Mouse (Mus musculus) midbrain, embryonic 12.5 days (tissue): ENCODE measurements around the gene Arhgef3. TPM values are rescaled to one million over a fixed set of nuclear protein-coding genes. Genes with fewer than 3 reads are reported as not detected.

Source experiments
- ATAC-seq: fragments of 200-750 bp; cut with Nextera tagmentation; 2 replicates; pipeline ENCODE4 v1.8.0; 2017; ENCODE audit warnings: low read depth, moderate TSS enrichment, moderate library complexity; ENCODE audit not compliant: low FRiP score
- H3K27ac ChIP-seq: fragments of 300-500 bp; sonication (generic); replicated peaks from 2 replicates; pipeline ENCODE4 v1.5.1; 2016; ENCODE audit warnings: mild to moderate bottlenecking
- H3K27me3 ChIP-seq: fragments of 300-500 bp; sonication (generic); 2 replicates; pipeline ENCODE4 v1.6.1; 2016; ENCODE audit warnings: mild to moderate bottlenecking
- H3K36me3 ChIP-seq: fragments of 300-500 bp; sonication (generic); 2 replicates; pipeline ENCODE4 v1.6.1; 2016
- H3K4me1 ChIP-seq: fragments of 300-500 bp; sonication (generic); 2 replicates; pipeline ENCODE4 v1.6.1; 2016
- H3K4me2 ChIP-seq: fragments of 300-500 bp; sonication (generic); replicated peaks from 2 replicates; pipeline ENCODE4 v1.6.1; 2016; ENCODE audit warnings: mild to moderate bottlenecking, moderate library complexity
- H3K4me3 ChIP-seq: fragments of 300-500 bp; sonication (generic); 2 replicates; pipeline ENCODE4 v1.5.1; 2016; ENCODE audit warnings: mild to moderate bottlenecking
- H3K9ac ChIP-seq: fragments of 300-500 bp; sonication (generic); replicated peaks from 2 replicates; pipeline ENCODE4 v1.6.1; 2016; ENCODE audit warnings: mild to moderate bottlenecking, moderate library complexity
- H3K9me3 ChIP-seq: fragments of 300-500 bp; sonication (generic); 2 replicates; pipeline ENCODE4 v1.6.1; 2016; ENCODE audit warnings: mild to moderate bottlenecking
- WGBS: fragments of 180-500 bp; shearing (Covaris S2); methylation state at CpG from one replicate; pipeline ENCODE4 v1.1.7; 2016; 5-methylcytosine and 5-hydroxymethylcytosine counted together
- polyA plus RNA-seq: library from polyadenylated mRNA; unstranded; fragments of >200 nt; fragmentation: Nextera tagmentation; extraction: Ambion mirVana; gene quantifications from 2 replicates; pipeline ENCODE4 v1.2.1, GENCODE M21; 2016

Gene Arhgef3
- polyA plus RNA-seq: 2.1 and 2.2 TPM in 2 replicates

DNA sequence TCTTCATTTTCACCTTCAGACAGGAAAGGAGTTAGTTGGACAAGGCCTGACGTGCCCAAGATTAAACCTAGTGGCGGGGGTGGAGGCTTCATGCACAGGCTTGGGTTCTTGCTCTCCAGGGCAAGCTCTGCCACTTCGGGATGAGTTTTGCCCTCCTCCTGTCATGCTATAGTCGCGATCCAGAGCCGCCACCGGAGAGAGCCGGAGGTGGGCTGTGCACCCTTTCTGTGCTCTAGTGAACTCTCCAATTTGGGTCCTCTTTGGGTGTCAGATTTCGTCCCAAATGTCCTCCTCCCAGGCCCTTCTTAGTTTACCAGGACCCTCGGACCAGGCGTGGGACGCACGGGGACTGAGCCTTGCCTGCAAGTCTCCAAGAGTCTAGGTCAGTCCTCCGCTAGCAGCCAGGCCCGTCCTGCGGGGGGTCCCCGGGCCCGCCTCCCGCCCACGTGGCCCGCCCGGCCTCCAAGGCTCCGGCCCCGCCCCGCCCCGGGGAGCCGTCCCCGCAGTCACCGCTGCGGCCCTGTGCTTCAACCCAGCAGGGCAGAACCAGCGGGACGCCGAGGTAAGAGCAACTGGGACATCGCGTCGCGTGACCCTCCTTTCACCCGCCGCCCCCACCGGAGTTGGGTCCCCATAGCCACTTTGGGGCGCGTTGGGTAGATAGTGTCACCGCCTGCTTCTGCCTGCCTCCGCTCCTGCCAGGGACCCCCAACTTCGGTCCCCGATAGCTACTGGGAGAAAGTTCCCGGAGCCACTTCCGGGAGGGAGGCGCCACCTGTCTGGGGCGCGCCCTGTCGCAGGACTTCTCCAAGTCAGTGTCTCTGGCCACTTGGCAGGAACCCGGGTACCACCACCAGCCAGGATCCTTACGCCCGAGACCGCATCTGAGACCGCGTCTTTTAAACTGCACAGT is at the start of gene Arhgef3:
Gene Arhgef3, plus strand, starts transcription at position 538 of the 913 bp plus-strand sequence.
- peak; percentile 65 for ATAC-seq
- Histone ChIP-seq H3K4me3 (peak within 1 kb of the TSS; percentile 54), H3K9me3 (no peaks in the 10 kb centered on the region), H3K27ac (no peak within 1 kb of the TSS), H3K4me2 (peak within 1 kb of the TSS; percentile 98), H3K27me3 (peaks cover 45% of the 10 kb centered on the region), H3K4me1 (peaks cover 15% of the 10 kb centered on the region), H3K36me3 (no peaks in the 10 kb centered on the region), H3K9ac (peak within 1 kb of the TSS; percentile 60)
- 1% methylated on average over 58 of the region's 58 CpGs for WGBS

- H3K9ac ChIP-seq: 0 out of 2 replicates have a peak overlapping the region, but pooled peaks have one; percentile 11
- H3K4me3 ChIP-seq: no peak overlapping the region
- peak; percentile 84 for ATAC-seq
- peaks cover 24% of the 10 kb centered on the region for H3K27me3 ChIP-seq
- H3K4me1 ChIP-seq: peaks cover 46% of the 10 kb centered on the region
- H3K9me3 ChIP-seq: no peaks in the 10 kb centered on the region
- H3K27ac ChIP-seq: peak overlapping the region; percentile 65
- H3K36me3 ChIP-seq: no peaks in the 10 kb centered on the region
- peak overlapping the region; percentile 31 for H3K4me2 ChIP-seq
- WGBS: 8% methylated on average over 9 of the region's 9 CpGs
Measured at GRCm38 (mm10) chr14:27066171-27066929, 48.3 kb upstream of the Arhgef3 start.

DNA sequence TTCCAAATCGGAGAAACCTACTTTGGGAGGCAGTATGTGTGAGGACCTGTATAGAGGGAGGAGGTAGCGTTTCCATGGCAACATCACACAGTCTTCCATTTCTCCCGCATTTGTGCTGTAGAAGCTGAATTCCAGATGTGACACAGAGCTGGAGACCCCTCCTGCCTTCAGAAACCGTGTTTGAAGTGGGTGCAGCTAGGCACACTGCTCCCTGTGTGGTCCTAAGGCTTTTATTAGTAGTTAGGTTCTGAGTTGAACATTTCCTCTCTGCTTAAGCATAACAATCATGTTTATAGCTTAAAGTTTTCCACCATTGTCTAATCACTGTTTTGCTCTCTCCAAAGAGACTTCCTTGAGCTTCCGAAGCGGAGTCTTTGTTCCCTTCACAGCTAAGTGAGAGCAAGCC is 46.8 kb upstream of the Arhgef3 start:
- H3K4me1 ChIP-seq: peaks cover 51% of the 10 kb centered on the region
- H3K4me2 ChIP-seq: no peak overlapping the region
- no peak overlapping the region for H3K9ac ChIP-seq
- no peaks in the 10 kb centered on the region for H3K9me3 ChIP-seq
- ATAC-seq: no peak
- no peak overlapping the region for H3K4me3 ChIP-seq
- 12% methylated on average over 6 of the region's 6 CpGs for WGBS
- no peak overlapping the region for H3K27ac ChIP-seq
- H3K36me3 ChIP-seq: no peaks in the 10 kb centered on the region
- peaks cover 31% of the 10 kb centered on the region for H3K27me3 ChIP-seq

GRCm38 (mm10) chr14:27069434-27070097 is 45.1 kb upstream of the Arhgef3 start:
- Histone ChIP-seq H3K27me3 (peaks cover 40% of the 10 kb centered on the region), H3K4me3 (no peak overlapping the region), H3K9me3 (no peaks in the 10 kb centered on the region), H3K36me3 (no peaks in the 10 kb centered on the region), H3K27ac (peak overlapping the region; percentile 20; the same call in 1 of the 2 replicates), H3K9ac (no peak overlapping the region), H3K4me2 (no peak overlapping the region), H3K4me1 (peaks cover 56% of the 10 kb centered on the region)
- no peak for ATAC-seq
- 53% methylated on average over 8 of the region's 8 CpGs for WGBS

DNA sequence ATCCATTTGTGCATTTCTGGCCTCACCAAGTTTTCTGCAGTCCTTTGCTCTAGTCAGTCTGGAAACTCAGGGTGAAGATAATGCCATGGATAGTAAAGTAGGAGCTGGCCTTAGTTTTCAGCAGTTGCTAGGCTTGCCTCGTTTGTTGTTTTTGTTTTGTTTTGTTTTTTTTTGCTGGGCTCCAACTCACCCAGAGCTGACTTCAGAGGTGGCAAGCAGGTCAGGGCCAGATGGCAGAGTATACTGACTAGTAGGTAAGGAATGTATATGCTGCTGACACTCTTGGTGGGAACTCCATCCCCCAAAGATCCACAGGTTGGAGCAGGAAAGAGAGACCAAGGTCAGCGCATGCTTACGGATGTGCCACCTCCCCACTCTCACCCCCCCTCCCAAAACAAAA is 44.6 kb upstream of the Arhgef3 start:
- Histone ChIP-seq H3K36me3 (no peaks in the 10 kb centered on the region), H3K4me1 (peaks cover 58% of the 10 kb centered on the region), H3K4me3 (no peak overlapping the region), H3K27me3 (peaks cover 43% of the 10 kb centered on the region), H3K9ac (no peak overlapping the region), H3K9me3 (no peaks in the 10 kb centered on the region), H3K4me2 (no peak overlapping the region), H3K27ac (no peak overlapping the region; the same call in 1 of the 2 replicates)
- no peak for ATAC-seq
- 52% methylated on average over 3 of the region's 3 CpGs for WGBS

DNA sequence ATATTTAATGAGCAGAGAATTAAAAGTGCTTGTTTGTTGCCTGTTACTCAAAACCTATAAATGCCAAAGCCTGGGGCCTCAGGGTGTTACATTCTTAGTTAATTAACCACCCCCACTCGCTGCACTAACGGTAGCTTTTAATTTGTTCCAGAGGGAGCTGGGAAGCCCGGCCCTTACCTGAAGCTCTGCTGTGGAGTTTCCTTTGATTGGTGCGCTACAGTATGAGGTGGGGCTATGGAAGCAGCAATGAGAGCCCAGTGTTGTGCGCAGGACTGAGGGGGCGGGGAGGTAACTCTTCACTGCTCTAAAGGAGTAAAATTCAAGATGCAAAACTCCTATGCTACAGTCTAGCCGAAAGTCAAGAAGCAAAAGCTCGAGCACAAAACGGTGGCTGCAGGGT is 43.9 kb upstream of the Arhgef3 start:
- Histone ChIP-seq H3K9me3 (no peaks in the 10 kb centered on the region), H3K27me3 (peaks cover 43% of the 10 kb centered on the region), H3K4me2 (no peak overlapping the region), H3K4me1 (peaks cover 57% of the 10 kb centered on the region), H3K27ac (no peak overlapping the region), H3K9ac (no peak overlapping the region), H3K4me3 (no peak overlapping the region), H3K36me3 (no peaks in the 10 kb centered on the region)
- no peak for ATAC-seq
- WGBS: 27% methylated on average over 9 of the region's 9 CpGs

GRCm38 (mm10) chr14:27071985-27072384 is 42.7 kb upstream of the Arhgef3 start:
- Histone ChIP-seq H3K27ac (no peak overlapping the region), H3K4me3 (no peak overlapping the region), H3K4me1 (peaks cover 52% of the 10 kb centered on the region), H3K4me2 (no peak overlapping the region), H3K36me3 (no peaks in the 10 kb centered on the region), H3K9me3 (no peaks in the 10 kb centered on the region), H3K9ac (no peak overlapping the region), H3K27me3 (peaks cover 41% of the 10 kb centered on the region)
- ATAC-seq: no peak
- 39% methylated on average over 3 of the region's 3 CpGs for WGBS

GRCm38 (mm10) chr14:27075084-27075483 is 39.6 kb upstream of the Arhgef3 start:
- H3K4me1 ChIP-seq: peaks cover 31% of the 10 kb centered on the region
- 72% methylated on average over 6 of the region's 6 CpGs for WGBS
- ATAC-seq: no peak
- no peaks in the 10 kb centered on the region for H3K36me3 ChIP-seq
- H3K9ac ChIP-seq: no peak overlapping the region
- no peak overlapping the region for H3K4me2 ChIP-seq
- H3K4me3 ChIP-seq: no peak overlapping the region
- peaks cover 28% of the 10 kb centered on the region for H3K27me3 ChIP-seq
- no peak overlapping the region for H3K27ac ChIP-seq
- no peaks in the 10 kb centered on the region for H3K9me3 ChIP-seq

GRCm38 (mm10) chr14:27075909-27076521 is 38.7 kb upstream of the Arhgef3 start:
- no peaks in the 10 kb centered on the region for H3K36me3 ChIP-seq
- H3K4me2 ChIP-seq: no peak overlapping the region
- peaks cover 22% of the 10 kb centered on the region for H3K4me1 ChIP-seq
- no peak overlapping the region for H3K27ac ChIP-seq
- H3K9me3 ChIP-seq: no peaks in the 10 kb centered on the region
- no peak overlapping the region for H3K4me3 ChIP-seq
- peaks cover 22% of the 10 kb centered on the region for H3K27me3 ChIP-seq
- ATAC-seq: no peak
- 68% methylated on average over 8 of the region's 8 CpGs for WGBS
- no peak overlapping the region for H3K9ac ChIP-seq

- Histone ChIP-seq H3K4me1 (peaks cover 18% of the 10 kb centered on the region), H3K36me3 (no peaks in the 10 kb centered on the region), H3K4me3 (no peak overlapping the region), H3K27ac (no peak overlapping the region), H3K27me3 (peaks cover 20% of the 10 kb centered on the region; the same call in 1 of the 2 replicates), H3K9ac (no peak overlapping the region), H3K9me3 (no peaks in the 10 kb centered on the region), H3K4me2 (no peak overlapping the region)
- WGBS: 92% methylated on average over 2 of the region's 2 CpGs
- ATAC-seq: no peak
Measured at GRCm38 (mm10) chr14:27076522-27076920, 38.2 kb upstream of the Arhgef3 start.

- no peak for ATAC-seq
- H3K27ac ChIP-seq: no peak overlapping the region
- no peaks in the 10 kb centered on the region for H3K27me3 ChIP-seq
- H3K9me3 ChIP-seq: no peaks in the 10 kb centered on the region
- WGBS: 67% methylated on average over 5 of the region's 5 CpGs
- H3K4me1 ChIP-seq: no peaks in the 10 kb centered on the region
- no peak overlapping the region for H3K4me2 ChIP-seq
- no peak overlapping the region for H3K9ac ChIP-seq
- no peaks in the 10 kb centered on the region for H3K36me3 ChIP-seq
- H3K4me3 ChIP-seq: no peak overlapping the region
Measured at GRCm38 (mm10) chr14:27081536-27082275, 33.0 kb upstream of the Arhgef3 start.
